Mouse (Mus musculus) testis, adult 2 months (tissue): Measurements from ENCODE around the gene Gm28051.

Experiments
- CTCF ChIP-seq: fragments of 200-500 bp; IDR thresholded peaks from 2 replicates; pipeline ENCODE4 v1.5.1; 2012; ENCODE audit warnings: low read depth, mild to moderate bottlenecking, inconsistent platforms, low read length, moderate library complexity; ENCODE audit not compliant: control insufficient read depth, insufficient read depth, insufficient replicate concordance
- POLR2A ChIP-seq: fragments of 200-500 bp; IDR thresholded peaks from 2 replicates; pipeline ENCODE4 v1.6.1; 2012; ENCODE audit warnings: low read depth, mild to moderate bottlenecking, inconsistent platforms, low read length, moderate library complexity; ENCODE audit not compliant: control insufficient read depth

GRCm38 (mm10) chr12:102702356-102703110 is 55.0 kb downstream of the Gm28051 start:
- TF ChIP-seq POLR2A (no peak), CTCF (peak; percentile 25; the same call in 1 of the 2 replicates)
